Mouse (Mus musculus) heart, embryonic 16.5 days (tissue): ENCODE data around the gene Hoxb5. TPM values are rescaled to one million over a fixed set of nuclear protein-coding genes. Genes with fewer than 3 reads are reported as not detected.
A peak's percentile ranks its signal among the peaks of the same experiment; 100 is the strongest.

Experiments used
- ATAC-seq: fragments of 200-750 bp; cut with Nextera tagmentation; replicated peaks from 2 replicates; pipeline ENCODE4 v1.8.0; 2017; ENCODE audit warnings: moderate number of reproducible peaks; ENCODE audit not compliant: insufficient read depth, low FRiP score; ENCODE audit errors: extremely low read depth
- H3K27ac ChIP-seq: fragments of 300-500 bp; sonication (generic); 2 replicates; pipeline ENCODE4 v1.5.1; 2014; ENCODE audit warnings: mild to moderate bottlenecking, low read length, control low read depth, moderate library complexity
- H3K27me3 ChIP-seq: fragments of 300-500 bp; sonication (generic); 2 replicates; pipeline ENCODE4 v1.6.1; 2014; ENCODE audit warnings: low read length, mixed read lengths; ENCODE audit not compliant: control insufficient read depth, insufficient read depth
- H3K36me3 ChIP-seq: fragments of 300-500 bp; sonication (generic); 2 replicates; pipeline ENCODE4 v1.6.1; 2014; ENCODE audit not compliant: control insufficient read depth, insufficient read depth
- H3K4me1 ChIP-seq: fragments of 300-500 bp; sonication (generic); 2 replicates; pipeline ENCODE4 v1.6.1; 2014; ENCODE audit warnings: low read length, mixed read lengths; ENCODE audit not compliant: control insufficient read depth, insufficient read depth
- H3K4me2 ChIP-seq: fragments of 300-500 bp; sonication (generic); 2 replicates; pipeline ENCODE4 v1.6.1; 2014; ENCODE audit warnings: low read depth, mild to moderate bottlenecking, control low read depth, low read length
- H3K4me3 ChIP-seq: fragments of 300-500 bp; sonication (generic); 2 replicates; pipeline ENCODE4 v1.5.1; 2014; ENCODE audit warnings: mild to moderate bottlenecking, control low read depth, low read length
- H3K9ac ChIP-seq: fragments of 300-500 bp; sonication (generic); 2 replicates; pipeline ENCODE4 v1.6.1; 2014; ENCODE audit warnings: low read length, control low read depth
- H3K9me3 ChIP-seq: fragments of 300-500 bp; sonication (generic); replicated peaks from 2 replicates; pipeline ENCODE4 v1.6.1; 2016; ENCODE audit warnings: low read length; ENCODE audit not compliant: control insufficient read depth
- WGBS: fragments of 180-500 bp; shearing (Covaris S2); extraction: QIAGEN DNeasy Blood & Tissue Kit; methylation state at CpG from one replicate; pipeline ENCODE4 v1.1.7; 2014; 5-methylcytosine and 5-hydroxymethylcytosine counted together
- polyA plus RNA-seq: library from polyadenylated mRNA; unstranded; fragments of >200 nt; fragmentation: Nextera tagmentation; extraction: Ambion mirVana; gene quantifications from 2 replicates; pipeline ENCODE4 v1.2.1, GENCODE M21; 2015

The Hoxb5 gene
- polyA plus RNA-seq, 1 experiment from 2014 or later: 0.76 TPM

DNA sequence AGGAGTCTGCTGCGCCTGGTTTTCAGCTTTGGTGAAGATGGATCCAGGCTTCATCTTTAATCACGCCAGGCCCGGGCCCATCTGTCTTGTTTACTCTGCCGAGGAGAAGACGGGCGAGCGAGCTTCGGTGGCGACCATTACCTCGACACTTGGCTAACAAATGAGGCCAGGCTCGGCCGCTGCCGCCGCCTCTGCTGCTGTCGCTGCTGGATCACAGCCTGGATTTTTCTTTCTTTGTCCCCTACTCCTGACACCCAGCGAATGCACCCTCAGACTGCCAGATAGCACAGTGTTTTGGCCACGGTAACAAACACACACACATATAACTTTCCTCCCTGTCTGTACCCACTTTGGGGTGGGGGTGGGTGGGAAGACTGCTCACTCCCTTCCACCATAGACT lies 17.6 kb downstream of the Hoxb5 start:
- no peak for ATAC-seq
- Histone ChIP-seq H3K9ac (no peak overlapping the region), H3K27ac (no peak overlapping the region), H3K4me1 (no peaks in the 10 kb centered on the region), H3K9me3 (no peaks in the 10 kb centered on the region), H3K36me3 (no peaks in the 10 kb centered on the region), H3K4me3 (peak overlapping the region; percentile 5; the same call in 1 of the 2 replicates), H3K4me2 (peak overlapping the region; percentile 13; the same call in 1 of the 2 replicates), H3K27me3 (peaks cover 94% of the 10 kb centered on the region)
- 22% methylated on average over 17 of the region's 17 CpGs for WGBS

GRCm38 (mm10) chr11:96321846-96322245 lies 18.7 kb downstream of the Hoxb5 start:
- H3K4me1 ChIP-seq: no peaks in the 10 kb centered on the region
- no peak for ATAC-seq
- no peaks in the 10 kb centered on the region for H3K36me3 ChIP-seq
- H3K27ac ChIP-seq: no peak overlapping the region
- no peak overlapping the region; the same call in 1 of the 2 replicates for H3K4me2 ChIP-seq
- no peak overlapping the region for H3K4me3 ChIP-seq
- no peaks in the 10 kb centered on the region for H3K9me3 ChIP-seq
- no peak overlapping the region for H3K9ac ChIP-seq
- 38% methylated on average over 5 of the region's 5 CpGs for WGBS
- peaks cover 94% of the 10 kb centered on the region for H3K27me3 ChIP-seq

GRCm38 (mm10) chr11:96322738-96323137 lies 19.6 kb downstream of the Hoxb5 start:
- WGBS: 31% methylated on average over 6 of the region's 6 CpGs
- Histone ChIP-seq H3K9ac (no peak overlapping the region), H3K36me3 (no peaks in the 10 kb centered on the region), H3K27me3 (peaks cover 95% of the 10 kb centered on the region), H3K4me3 (no peak overlapping the region), H3K4me2 (no peak overlapping the region), H3K4me1 (no peaks in the 10 kb centered on the region), H3K9me3 (no peaks in the 10 kb centered on the region), H3K27ac (no peak overlapping the region)
- ATAC-seq: no peak

DNA sequence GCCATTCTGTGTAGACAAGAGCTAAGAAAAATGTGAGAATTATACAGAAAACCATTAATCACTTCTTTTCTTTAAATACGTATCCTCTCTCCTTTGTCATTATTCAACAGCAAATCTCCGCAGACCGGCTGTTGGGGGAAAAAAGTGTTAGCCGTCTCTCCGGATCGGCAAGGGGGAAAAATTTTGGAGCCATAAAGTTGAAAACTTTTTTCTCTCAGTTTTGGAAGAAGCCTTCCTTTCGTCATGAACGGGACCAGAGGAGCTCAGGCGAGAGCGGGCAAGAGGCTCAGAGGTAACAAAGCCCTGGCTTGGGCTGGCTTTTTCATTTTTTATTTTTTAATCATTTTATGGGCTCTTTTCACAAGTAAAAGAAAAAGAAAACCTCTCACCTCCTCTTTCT lies 20.0 kb downstream of the Hoxb5 start, which contains the start of gene Hoxb3:
Hoxb3 (plus strand) TSS at position 173 of the 400 bp plus-strand sequence.
- 29% methylated on average over 10 of the region's 10 CpGs for WGBS
- Histone ChIP-seq H3K27ac (no peak within 1 kb of the TSS), H3K4me2 (no peak within 1 kb of the TSS)

DNA sequence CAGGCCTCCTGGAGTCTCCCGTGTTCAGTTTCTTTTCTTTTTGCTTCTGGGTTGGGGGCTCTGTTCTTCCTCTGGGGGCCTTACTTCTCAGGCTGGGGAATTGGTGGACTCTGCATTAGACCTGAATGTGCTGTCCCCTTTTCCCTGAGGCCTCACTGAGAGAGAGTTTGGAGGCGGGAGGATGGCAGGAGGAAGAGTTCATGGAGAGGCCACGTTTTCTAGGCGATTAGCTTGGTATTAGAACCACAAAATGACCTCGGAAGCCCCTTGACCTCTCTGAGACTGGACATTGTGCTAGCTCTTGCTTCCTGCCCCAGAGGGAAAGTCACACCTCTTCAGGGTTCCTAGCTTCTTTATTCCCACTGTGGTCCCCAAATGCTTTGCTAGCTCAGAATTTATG lies 21.0 kb downstream of the Hoxb5 start:
- no peak for ATAC-seq
- H3K27me3 ChIP-seq: peaks cover 94% of the 10 kb centered on the region
- H3K36me3 ChIP-seq: no peaks in the 10 kb centered on the region
- no peak overlapping the region for H3K4me2 ChIP-seq
- no peak overlapping the region for H3K9ac ChIP-seq
- no peaks in the 10 kb centered on the region for H3K9me3 ChIP-seq
- H3K4me3 ChIP-seq: no peak overlapping the region
- H3K27ac ChIP-seq: no peak overlapping the region
- WGBS: 11% methylated on average over 5 of the region's 5 CpGs
- H3K4me1 ChIP-seq: no peaks in the 10 kb centered on the region

More for the DNA sequence above, 20.0 kb downstream of the Hoxb5 start, which contains the start of gene Hoxb3:
- H3K4me1 ChIP-seq: no peaks in the 10 kb centered on the region
- H3K9ac ChIP-seq: no peak within 1 kb of the TSS
- no peak within 1 kb of the TSS for H3K4me3 ChIP-seq
- ATAC-seq: no peak
- H3K36me3 ChIP-seq: no peaks in the 10 kb centered on the region
- H3K27me3 ChIP-seq: peaks cover 95% of the 10 kb centered on the region
- no peaks in the 10 kb centered on the region for H3K9me3 ChIP-seq

DNA sequence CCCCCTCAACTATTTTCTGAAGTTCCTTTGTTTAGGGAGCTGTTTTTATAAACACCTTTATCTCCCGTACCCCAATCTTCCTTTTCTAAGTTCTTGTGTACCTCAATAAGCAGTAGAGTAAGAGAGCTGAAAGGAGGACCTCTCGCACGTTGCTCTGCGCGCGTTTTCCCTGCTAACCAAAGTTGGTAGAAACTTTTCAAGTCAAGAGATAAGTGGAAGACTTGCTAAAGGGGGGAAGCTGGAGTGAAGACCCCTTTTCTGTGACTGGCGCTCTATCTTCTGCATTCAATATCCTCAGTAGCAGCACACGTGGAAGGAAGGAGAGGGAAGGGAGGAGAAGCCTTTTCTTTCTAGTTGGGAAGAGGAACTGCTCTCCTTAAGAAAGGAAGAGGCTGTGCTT lies 21.8 kb downstream of the Hoxb5 start:
- no peak overlapping the region for H3K9ac ChIP-seq
- H3K9me3 ChIP-seq: no peaks in the 10 kb centered on the region
- no peak for ATAC-seq
- H3K27ac ChIP-seq: no peak overlapping the region
- no peaks in the 10 kb centered on the region for H3K4me1 ChIP-seq
- peaks cover 95% of the 10 kb centered on the region for H3K27me3 ChIP-seq
- H3K4me2 ChIP-seq: peak overlapping the region; percentile 6; the same call in 1 of the 2 replicates
- 20% methylated on average over 8 of the region's 8 CpGs for WGBS
- H3K4me3 ChIP-seq: no peak overlapping the region
- H3K36me3 ChIP-seq: no peaks in the 10 kb centered on the region

- Histone ChIP-seq H3K27ac (no peak overlapping the region), H3K4me3 (no peak overlapping the region), H3K4me1 (no peaks in the 10 kb centered on the region), H3K27me3 (peaks cover 97% of the 10 kb centered on the region), H3K9ac (no peak overlapping the region), H3K4me2 (no peak overlapping the region), H3K9me3 (no peaks in the 10 kb centered on the region), H3K36me3 (no peaks in the 10 kb centered on the region)
- ATAC-seq: no peak
- WGBS: 9% methylated on average over 22 of the region's 22 CpGs
Measured at GRCm38 (mm10) chr11:96325747-96326212, 22.6 kb downstream of the Hoxb5 start.

- H3K36me3 ChIP-seq: no peaks in the 10 kb centered on the region
- no peak overlapping the region for H3K4me3 ChIP-seq
- no peak overlapping the region for H3K9ac ChIP-seq
- peaks cover 97% of the 10 kb centered on the region for H3K27me3 ChIP-seq
- no peaks in the 10 kb centered on the region for H3K4me1 ChIP-seq
- WGBS: 8% methylated on average over 12 of the region's 12 CpGs
- no peaks in the 10 kb centered on the region for H3K9me3 ChIP-seq
- H3K27ac ChIP-seq: no peak overlapping the region
- peak overlapping the region; percentile 5; the same call in 1 of the 2 replicates for H3K4me2 ChIP-seq
- ATAC-seq: no peak
Measured at GRCm38 (mm10) chr11:96326705-96327104, 23.6 kb downstream of the Hoxb5 start.

DNA sequence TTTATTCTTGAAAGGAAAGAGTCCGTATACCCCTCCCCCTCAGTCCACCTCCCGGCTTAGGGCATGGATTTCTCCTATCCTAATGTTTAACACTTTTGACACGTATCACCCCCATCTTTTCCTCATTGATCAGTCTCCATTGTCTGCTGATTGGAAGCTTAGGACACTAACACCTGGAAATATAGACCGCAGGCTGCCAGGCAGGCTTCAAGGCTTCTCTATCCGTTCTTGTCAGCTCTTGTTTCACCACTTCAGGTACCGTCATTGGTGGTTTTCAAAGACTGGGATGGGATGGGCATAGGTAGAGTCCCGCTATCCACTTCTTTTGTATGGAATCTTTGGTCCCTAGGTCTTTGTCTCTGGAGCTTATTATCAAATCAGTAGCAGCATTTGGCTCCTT lies 24.0 kb downstream of the Hoxb5 start:
- peaks cover 97% of the 10 kb centered on the region for H3K27me3 ChIP-seq
- no peak overlapping the region for H3K4me2 ChIP-seq
- no peaks in the 10 kb centered on the region for H3K36me3 ChIP-seq
- no peak overlapping the region for H3K9ac ChIP-seq
- ATAC-seq: no peak
- WGBS: 23% methylated on average over 7 of the region's 7 CpGs
- no peak overlapping the region for H3K4me3 ChIP-seq
- no peaks in the 10 kb centered on the region for H3K9me3 ChIP-seq
- no peak overlapping the region for H3K27ac ChIP-seq
- no peaks in the 10 kb centered on the region for H3K4me1 ChIP-seq
